Mouse (Mus musculus) heart, postnatal 0 days (tissue): Measurements from ENCODE around the gene Lca5l.

Experiments used
- CTCF ChIP-seq: IDR thresholded peaks from 2 replicates; pipeline ENCODE4 v1.5.1; 2016; ENCODE audit warnings: antibody characterized with exemption, control low read depth, low read depth
- EP300 ChIP-seq: IDR thresholded peaks from 2 replicates; pipeline ENCODE4 v1.6.1; 2016; ENCODE audit warnings: antibody characterized with exemption, low read depth

- TF ChIP-seq CTCF (no peak), EP300 (no peak)
Observed at GRCm38 (mm10) chr16:96157171-96157570, 34.9 kb downstream of the Lca5l start.
